Mouse (Mus musculus) hindbrain, embryonic 11.5 days (tissue): ENCODE measurements around the gene Elmo2. TPM values are rescaled to one million over a fixed set of nuclear protein-coding genes. Genes with fewer than 3 reads are reported as not detected.
A peak's percentile ranks its signal among the peaks of the same experiment; 100 is the strongest.

Experiments
- ATAC-seq: fragments of 200-750 bp; cut with Nextera tagmentation; 2 replicates; pipeline ENCODE4 v1.8.0; 2017; ENCODE audit warnings: mild to moderate bottlenecking, moderate TSS enrichment, moderate library complexity; ENCODE audit not compliant: low FRiP score
- DNase-seq: peaks from one replicate; pipeline ENCODE4 v3.0.0-alpha.2; 2015; ENCODE audit warnings: low spot score
- H3K27ac ChIP-seq: fragments of 300-500 bp; sonication (generic); 2 replicates; pipeline ENCODE4 v1.5.1; 2014; ENCODE audit warnings: mild to moderate bottlenecking, low read depth, low read length
- H3K27me3 ChIP-seq: fragments of 300-500 bp; sonication (generic); 2 replicates; pipeline ENCODE4 v1.6.1; 2014; ENCODE audit warnings: mild to moderate bottlenecking, low read length, moderate library complexity, mixed read lengths; ENCODE audit not compliant: control insufficient read depth, insufficient read depth
- H3K36me3 ChIP-seq: fragments of 300-500 bp; sonication (generic); 2 replicates; pipeline ENCODE4 v1.6.1; 2014; ENCODE audit warnings: mild to moderate bottlenecking, low read length, moderate library complexity, mixed read lengths; ENCODE audit not compliant: control insufficient read depth, insufficient read depth
- H3K4me1 ChIP-seq: fragments of 300-500 bp; sonication (generic); replicated peaks from 2 replicates; pipeline ENCODE4 v1.6.1; 2014; ENCODE audit warnings: low read length, mixed read lengths; ENCODE audit not compliant: control insufficient read depth, insufficient read depth
- H3K4me2 ChIP-seq: fragments of 300-500 bp; sonication (generic); replicated peaks from 2 replicates; pipeline ENCODE4 v1.6.1; 2014; ENCODE audit warnings: mild to moderate bottlenecking, low read depth, low read length
- H3K4me3 ChIP-seq: fragments of 300-500 bp; sonication (generic); 2 replicates; pipeline ENCODE4 v1.5.1; 2014; ENCODE audit warnings: low read depth, low read length
- H3K9ac ChIP-seq: fragments of 300-500 bp; sonication (generic); 2 replicates; pipeline ENCODE4 v1.6.1; 2014; ENCODE audit warnings: low read depth, low read length
- H3K9me3 ChIP-seq: fragments of 300-500 bp; sonication (generic); 2 replicates; pipeline ENCODE4 v1.6.1; 2016; ENCODE audit warnings: low read length; ENCODE audit not compliant: control insufficient read depth
- WGBS: fragments of 180-500 bp; shearing (Covaris S2); extraction: QIAGEN DNeasy Blood & Tissue Kit; methylation state at CpG from one replicate; pipeline ENCODE4 v1.1.7; 2014; 5-methylcytosine and 5-hydroxymethylcytosine counted together
- polyA plus RNA-seq: library from polyadenylated mRNA; unstranded; fragments of >200 nt; fragmentation: Nextera tagmentation; extraction: Ambion mirVana; gene quantifications from 2 replicates; pipeline ENCODE4 v1.2.1, GENCODE M21; 2014

Gene Elmo2
- polyA plus RNA-seq, result 76.7 and 78.5 TPM in 2 replicates

GRCm38 (mm10) chr2:165326304-165327190, at the start of gene Elmo2:
Elmo2 (minus strand) TSS chr2:165326479.
- no peaks in the 10 kb centered on the region for H3K27me3 ChIP-seq
- under 1% methylated on average over 55 of the region's 55 CpGs for WGBS
- no peaks in the 10 kb centered on the region for H3K9me3 ChIP-seq
- H3K4me3 ChIP-seq, result peak within 1 kb of the TSS; percentile 87
- DNase-seq, result peak; percentile 97
- no peaks in the 10 kb centered on the region for H3K36me3 ChIP-seq
- ATAC-seq, result peak; percentile 97
- peak within 1 kb of the TSS; percentile 89 for H3K4me2 ChIP-seq
- H3K9ac ChIP-seq, result peak within 1 kb of the TSS; percentile 92
- H3K4me1 ChIP-seq, result peaks cover 9% of the 10 kb centered on the region; the same call in 1 of the 2 replicates
- peak within 1 kb of the TSS; percentile 68 for H3K27ac ChIP-seq

- no peaks in the 10 kb centered on the region for H3K4me1 ChIP-seq
- no peak for DNase-seq
- peaks cover 24% of the 10 kb centered on the region for H3K36me3 ChIP-seq
- no peak overlapping the region for H3K27ac ChIP-seq
- 85% methylated on average over 4 of the region's 4 CpGs for WGBS
- no peaks in the 10 kb centered on the region for H3K27me3 ChIP-seq
- no peak overlapping the region for H3K9ac ChIP-seq
- ATAC-seq, result no peak
- H3K4me2 ChIP-seq, result no peak overlapping the region
- H3K9me3 ChIP-seq, result no peaks in the 10 kb centered on the region
- no peak overlapping the region for H3K4me3 ChIP-seq
Observed at GRCm38 (mm10) chr2:165376001-165376400, 49.7 kb upstream of the Elmo2 start.

- Histone ChIP-seq H3K4me2 (no peak overlapping the region), H3K36me3 (peaks cover 19% of the 10 kb centered on the region), H3K9ac (no peak overlapping the region), H3K27me3 (no peaks in the 10 kb centered on the region), H3K4me1 (no peaks in the 10 kb centered on the region), H3K27ac (no peak overlapping the region), H3K9me3 (no peaks in the 10 kb centered on the region), H3K4me3 (no peak overlapping the region)
- no peak for ATAC-seq
- WGBS, result 88% methylated on average over 5 of the region's 5 CpGs
- DNase-seq, result no peak
Observed at GRCm38 (mm10) chr2:165375478-165375877, 49.2 kb upstream of the Elmo2 start.

GRCm38 (mm10) chr2:165371066-165371465, 44.8 kb upstream of the Elmo2 start:
- Histone ChIP-seq H3K27ac (no peak overlapping the region), H3K4me3 (no peak overlapping the region)
- DNase-seq, result no peak

GRCm38 (mm10) chr2:165370348-165370747, 44.1 kb upstream of the Elmo2 start:
- Histone ChIP-seq H3K9ac (no peak overlapping the region), H3K36me3 (peaks cover 7% of the 10 kb centered on the region; the same call in 1 of the 2 replicates), H3K4me1 (0 out of 2 replicates have a peak, but pooled peaks cover 2% of the 10 kb centered on the region), H3K4me3 (no peak overlapping the region), H3K27ac (no peak overlapping the region), H3K4me2 (no peak overlapping the region), H3K9me3 (no peaks in the 10 kb centered on the region), H3K27me3 (no peaks in the 10 kb centered on the region)
- DNase-seq, result no peak
- 87% methylated on average over 3 of the region's 3 CpGs for WGBS
- no peak for ATAC-seq

More at GRCm38 (mm10) chr2:165371066-165371465, 44.8 kb upstream of the Elmo2 start:
- ATAC-seq, result no peak
- H3K9me3 ChIP-seq, result no peaks in the 10 kb centered on the region
- H3K27me3 ChIP-seq, result no peaks in the 10 kb centered on the region
- WGBS, result 18% methylated on average over 3 of the region's 3 CpGs
- H3K4me2 ChIP-seq, result no peak overlapping the region
- peaks cover 7% of the 10 kb centered on the region; the same call in 1 of the 2 replicates for H3K36me3 ChIP-seq
- H3K9ac ChIP-seq, result no peak overlapping the region
- H3K4me1 ChIP-seq, result 0 out of 2 replicates have a peak, but pooled peaks cover 2% of the 10 kb centered on the region

- H3K27ac ChIP-seq, result peak within 1 kb of the TSS; percentile 81
- peak within 1 kb of the TSS; percentile 54 for H3K4me3 ChIP-seq
- ATAC-seq (peak; percentile 72), DNase-seq (peak; percentile 89)
- WGBS, result under 1% methylated on average over 27 of the region's 27 CpGs
- peak within 1 kb of the TSS; percentile 86 for H3K4me2 ChIP-seq
- H3K4me1 ChIP-seq, result peaks cover 4% of the 10 kb centered on the region; the same call in 1 of the 2 replicates
- no peaks in the 10 kb centered on the region for H3K27me3 ChIP-seq
- H3K9me3 ChIP-seq, result no peaks in the 10 kb centered on the region
- H3K9ac ChIP-seq, result peak within 1 kb of the TSS; percentile 78
- no peaks in the 10 kb centered on the region for H3K36me3 ChIP-seq
Observed at GRCm38 (mm10) chr2:165368496-165368895, 42.2 kb upstream of the Elmo2 start, which contains the start of gene Zfp663. Zfp663 (minus strand) TSS chr2:165368729.

GRCm38 (mm10) chr2:165367868-165368439, 41.7 kb upstream of the Elmo2 start:
- H3K9me3 ChIP-seq, result no peaks in the 10 kb centered on the region
- H3K4me3 ChIP-seq, result peak overlapping the region; percentile 54
- H3K4me1 ChIP-seq, result peaks cover 4% of the 10 kb centered on the region; the same call in 1 of the 2 replicates
- 3% methylated on average over 13 of the region's 13 CpGs for WGBS
- H3K36me3 ChIP-seq, result no peaks in the 10 kb centered on the region
- DNase-seq (peak; percentile 78), ATAC-seq (peak; percentile 47)
- H3K4me2 ChIP-seq, result peak overlapping the region; percentile 86
- peak overlapping the region; percentile 78 for H3K9ac ChIP-seq
- no peaks in the 10 kb centered on the region for H3K27me3 ChIP-seq
- peak overlapping the region; percentile 81 for H3K27ac ChIP-seq

- ATAC-seq (no peak), DNase-seq (peak; percentile 25)
- Histone ChIP-seq H3K4me3 (no peak overlapping the region), H3K9ac (no peak overlapping the region), H3K36me3 (no peaks in the 10 kb centered on the region), H3K4me2 (peak overlapping the region; percentile 3; the same call in 1 of the 2 replicates), H3K27me3 (no peaks in the 10 kb centered on the region), H3K9me3 (no peaks in the 10 kb centered on the region), H3K27ac (no peak overlapping the region), H3K4me1 (peaks cover 4% of the 10 kb centered on the region; the same call in 1 of the 2 replicates)
- 10% methylated on average over 5 of the region's 8 CpGs for WGBS
Observed at GRCm38 (mm10) chr2:165367047-165367520, 40.8 kb upstream of the Elmo2 start.
